Mouse (Mus musculus): ENCODE measurements around the gene Scgb2b7. TPM values are rescaled to one million over a fixed set of nuclear protein-coding genes. Genes with fewer than 3 reads are reported as not detected.

Scgb2b7 gene
- not detected for polyA plus RNA-seq (2015; fragmentation: Illumina TruSeq; extraction: RNeasy Lipid Tissue Mini Kit (QIAGEN cat#74804); ENCODE audit: insufficient read depth, low replicate concordance)

GRCm38 (mm10) chr7:31705657-31706056 is at the start of gene Scgb2b7:
Gene Scgb2b7, minus strand, starts transcription at chr7:31705757.

DNA sequence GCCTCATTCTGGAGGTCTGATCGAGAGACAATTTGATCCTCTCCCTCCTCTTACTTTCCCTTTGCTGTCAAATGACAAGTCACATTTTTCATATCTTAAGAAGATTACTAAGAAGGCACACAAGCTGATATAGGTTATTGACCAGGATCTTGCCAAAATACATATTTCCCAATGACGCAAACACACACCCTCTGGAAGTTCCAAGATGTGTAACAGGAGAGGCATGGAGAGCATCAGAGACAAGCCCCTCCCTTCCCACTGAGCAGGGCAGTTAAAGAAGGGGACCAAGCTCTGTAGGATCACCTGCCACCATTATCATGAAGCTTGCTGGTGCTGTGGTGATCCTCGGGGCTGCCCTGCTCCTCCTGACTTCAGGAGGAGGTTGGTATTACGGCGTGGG is 6.8 kb upstream of the Scgb2b7 start, which contains the start of gene Scgb1b7:
Scgb1b7 (plus strand) TSS at position 301 of the 400 bp plus-strand sequence.

Other genes with a start within 250 kb of the Scgb2b7 start
- gene Scgb1b7, start 6.9 kb upstream of the Scgb2b7 start, polyA plus RNA-seq (2015; fragmentation: Illumina TruSeq; extraction: RNeasy Lipid Tissue Mini Kit (QIAGEN cat#74804); ENCODE audit: insufficient read depth, low replicate concordance), result not detected

Measured in spleen, adult 10 weeks (tissue).